Mouse (Mus musculus) intestine, embryonic 16.5 days (tissue): ENCODE results near the gene Fchsd2. TPM values are rescaled to one million over a fixed set of nuclear protein-coding genes. Genes with fewer than 3 reads are reported as not detected.
"Not testable (repeated sequence)": the region's sequence is repeated elsewhere in the genome, so short reads cannot be mapped to it uniquely, and the experiment has no call there.

Experiments used
- ATAC-seq: fragments of 200-750 bp; cut with Nextera tagmentation; 2 replicates; pipeline ENCODE4 v1.8.0; 2017; ENCODE audit warnings: moderate TSS enrichment, moderate library complexity
- H3K27ac ChIP-seq: fragments of 300-500 bp; sonication (generic); 2 replicates; pipeline ENCODE4 v1.5.1; 2014; ENCODE audit warnings: mild to moderate bottlenecking, low read length
- H3K27me3 ChIP-seq: fragments of 300-500 bp; sonication (generic); replicated peaks from 2 replicates; pipeline ENCODE4 v1.6.1; 2014; ENCODE audit warnings: low read length, control low read depth, mixed read lengths; ENCODE audit not compliant: control insufficient read depth, insufficient read depth
- H3K36me3 ChIP-seq: fragments of 300-500 bp; sonication (generic); 2 replicates; pipeline ENCODE4 v1.6.1; 2014; ENCODE audit warnings: low read length, control low read depth; ENCODE audit not compliant: control insufficient read depth, insufficient read depth
- H3K4me1 ChIP-seq: fragments of 300-500 bp; sonication (generic); 2 replicates; pipeline ENCODE4 v1.6.1; 2014; ENCODE audit warnings: low read length, control low read depth, mixed read lengths; ENCODE audit not compliant: control insufficient read depth, insufficient read depth
- H3K4me2 ChIP-seq: fragments of 300-500 bp; sonication (generic); 2 replicates; pipeline ENCODE4 v1.6.1; 2014; ENCODE audit warnings: low read depth, low read length, control low read depth
- H3K4me3 ChIP-seq: fragments of 300-500 bp; sonication (generic); 2 replicates; pipeline ENCODE4 v1.5.1; 2014; ENCODE audit warnings: mild to moderate bottlenecking, low read length
- H3K9ac ChIP-seq: fragments of 300-500 bp; sonication (generic); 2 replicates; pipeline ENCODE4 v1.6.1; 2014; ENCODE audit warnings: low read depth, low read length
- H3K9me3 ChIP-seq: fragments of 300-500 bp; sonication (generic); 2 replicates; pipeline ENCODE4 v1.6.1; 2016; ENCODE audit warnings: low read length, control low read depth; ENCODE audit not compliant: control insufficient read depth
- WGBS: fragments of 180-500 bp; shearing (Covaris S2); extraction: QIAGEN DNeasy Blood & Tissue Kit; methylation state at CpG from one replicate; pipeline ENCODE4 v1.1.7; 2014; 5-methylcytosine and 5-hydroxymethylcytosine counted together
- polyA plus RNA-seq: library from polyadenylated mRNA; unstranded; fragments of >200 nt; fragmentation: Nextera tagmentation; extraction: Ambion mirVana; gene quantifications from 2 replicates; pipeline ENCODE4 v1.2.1, GENCODE M21; 2015

The Fchsd2 gene
- polyA plus RNA-seq, 1 experiment from 2014 or later: 19.7 TPM

DNA sequence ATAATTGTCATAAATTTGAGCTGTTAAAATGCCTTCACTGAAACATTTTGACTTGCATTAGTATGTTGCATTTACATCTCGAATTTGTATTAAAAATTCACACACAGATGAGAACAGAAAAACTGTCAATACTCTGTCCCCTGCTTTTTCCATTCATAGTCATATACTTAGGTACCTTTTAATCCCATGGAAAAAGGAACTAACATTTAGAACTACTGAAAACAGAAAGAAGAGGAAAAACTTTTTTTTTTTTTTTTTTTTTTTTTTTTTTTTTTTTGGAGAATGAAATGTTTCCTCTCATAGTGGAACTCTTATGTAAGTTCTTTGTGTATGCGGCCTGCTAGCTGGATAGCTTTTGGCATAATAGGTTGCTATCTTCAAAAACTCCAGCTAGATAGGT lies 51.6 kb downstream of the Fchsd2 start:
- Histone ChIP-seq H3K9ac (no peak overlapping the region), H3K27ac (no peak overlapping the region), H3K4me1 (peaks cover 11% of the 10 kb centered on the region), H3K36me3 (0 out of 2 replicates have a peak, but pooled peaks cover 2% of the 10 kb centered on the region), H3K4me3 (no peak overlapping the region), H3K4me2 (no peak overlapping the region), H3K9me3 (no peaks in the 10 kb centered on the region), H3K27me3 (no peaks in the 10 kb centered on the region)
- ATAC-seq: no peak
- 77% methylated on average over 2 of the region's 2 CpGs for WGBS

DNA sequence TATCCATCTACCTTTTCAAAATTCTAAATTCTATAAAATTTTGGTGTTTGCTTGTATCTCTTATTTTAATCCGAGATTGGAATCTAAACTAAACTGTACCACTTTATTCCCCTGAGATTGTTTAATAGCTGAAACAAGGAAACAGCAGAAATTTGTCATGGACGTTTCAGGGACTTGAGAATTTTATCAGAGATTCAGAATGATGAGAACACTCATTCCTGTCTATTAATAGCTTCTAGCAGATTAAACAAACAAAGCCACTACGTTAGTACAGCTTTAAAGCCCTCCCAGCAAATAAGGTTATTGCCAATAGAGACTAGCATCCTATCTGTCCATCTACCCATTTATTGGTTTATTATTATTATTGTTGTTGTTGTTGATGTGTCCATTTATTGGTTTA lies 56.4 kb downstream of the Fchsd2 start:
- Histone ChIP-seq H3K9me3 (no peaks in the 10 kb centered on the region), H3K4me3 (no peak overlapping the region), H3K36me3 (no peaks in the 10 kb centered on the region), H3K27me3 (no peaks in the 10 kb centered on the region), H3K27ac (no peak overlapping the region), H3K4me1 (peaks cover 3% of the 10 kb centered on the region; the same call in 1 of the 2 replicates), H3K9ac (no peak overlapping the region), H3K4me2 (no peak overlapping the region)
- no peak for ATAC-seq
- WGBS: 53% methylated on average over 3 of the region's 3 CpGs

DNA sequence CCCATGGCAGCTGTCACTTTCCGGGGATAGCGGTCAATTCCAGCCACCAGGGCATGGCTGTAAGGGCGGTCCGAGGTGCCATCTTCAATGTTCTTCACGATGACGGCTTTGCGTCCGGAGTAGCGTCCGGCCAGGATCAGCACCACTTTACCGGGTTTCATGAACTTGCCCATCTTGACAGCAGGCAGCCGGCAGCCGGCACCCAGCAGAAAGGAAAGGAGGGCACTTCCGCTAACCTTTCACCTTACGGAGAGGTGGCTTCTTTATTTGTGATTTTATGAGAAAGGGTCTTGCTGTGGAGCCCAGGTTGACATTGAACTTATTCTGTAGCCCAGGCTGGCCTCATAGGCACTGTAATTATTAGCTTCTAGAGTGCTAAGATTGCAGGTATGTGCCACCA lies 62.2 kb downstream of the Fchsd2 start:
- not testable (repeated sequence) for H3K27ac ChIP-seq, H3K4me3 ChIP-seq, H3K4me2 ChIP-seq, H3K9me3 ChIP-seq, H3K9ac ChIP-seq, ATAC-seq, H3K36me3 ChIP-seq, H3K27me3 ChIP-seq, H3K4me1 ChIP-seq
- 98% methylated on average over 15 of the region's 15 CpGs for WGBS

DNA sequence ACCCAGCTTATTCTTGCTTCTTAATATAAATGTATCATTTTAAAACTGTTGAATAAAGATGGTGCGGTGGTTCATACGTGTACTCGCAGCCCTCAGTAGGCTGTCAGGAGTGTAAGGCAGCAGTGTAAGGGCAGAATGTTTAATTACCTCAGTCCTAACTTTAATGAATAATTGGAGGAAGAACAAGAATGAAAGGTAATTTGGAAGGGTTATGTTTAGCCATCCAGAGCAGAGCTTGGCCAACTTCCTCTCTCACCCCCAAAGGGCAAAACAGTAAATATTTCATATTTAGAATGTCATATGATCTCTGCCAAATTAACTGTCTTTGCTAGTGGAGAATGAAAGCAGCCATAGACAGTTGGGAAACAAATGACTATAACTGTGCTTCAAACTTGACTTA lies 62.6 kb downstream of the Fchsd2 start:
- no peak overlapping the region for H3K4me2 ChIP-seq
- H3K27ac ChIP-seq: no peak overlapping the region
- WGBS: 84% methylated on average over 3 of the region's 3 CpGs
- H3K9ac ChIP-seq: no peak overlapping the region
- no peaks in the 10 kb centered on the region for H3K27me3 ChIP-seq
- no peaks in the 10 kb centered on the region for H3K9me3 ChIP-seq
- no peak overlapping the region for H3K4me3 ChIP-seq
- no peaks in the 10 kb centered on the region for H3K36me3 ChIP-seq
- ATAC-seq: no peak
- H3K4me1 ChIP-seq: no peaks in the 10 kb centered on the region

DNA sequence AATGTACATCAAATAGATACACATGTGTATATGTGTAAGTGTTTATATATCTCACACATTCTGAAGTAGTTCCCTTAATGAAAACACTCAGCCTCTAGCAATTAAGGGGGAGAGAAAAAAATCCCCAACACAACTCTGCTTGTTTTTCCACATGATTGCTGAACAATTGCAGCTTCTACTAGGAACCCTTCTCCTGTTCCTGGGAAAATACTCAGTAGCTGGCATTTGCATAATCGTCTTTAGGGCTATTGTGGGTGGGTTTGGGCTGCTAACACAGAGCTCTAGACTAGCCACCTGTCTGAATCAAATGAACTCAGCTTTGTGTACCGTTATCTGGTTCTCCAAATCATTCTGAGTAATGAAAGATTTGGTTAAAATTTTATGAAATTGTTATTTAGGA lies 67.6 kb downstream of the Fchsd2 start:
- no peak overlapping the region for H3K9ac ChIP-seq
- no peak overlapping the region for H3K4me3 ChIP-seq
- no peaks in the 10 kb centered on the region for H3K4me1 ChIP-seq
- H3K4me2 ChIP-seq: no peak overlapping the region
- WGBS: 62% methylated on average over 2 of the region's 2 CpGs
- H3K9me3 ChIP-seq: no peaks in the 10 kb centered on the region
- no peaks in the 10 kb centered on the region for H3K27me3 ChIP-seq
- no peak for ATAC-seq
- no peak overlapping the region for H3K27ac ChIP-seq
- H3K36me3 ChIP-seq: no peaks in the 10 kb centered on the region

DNA sequence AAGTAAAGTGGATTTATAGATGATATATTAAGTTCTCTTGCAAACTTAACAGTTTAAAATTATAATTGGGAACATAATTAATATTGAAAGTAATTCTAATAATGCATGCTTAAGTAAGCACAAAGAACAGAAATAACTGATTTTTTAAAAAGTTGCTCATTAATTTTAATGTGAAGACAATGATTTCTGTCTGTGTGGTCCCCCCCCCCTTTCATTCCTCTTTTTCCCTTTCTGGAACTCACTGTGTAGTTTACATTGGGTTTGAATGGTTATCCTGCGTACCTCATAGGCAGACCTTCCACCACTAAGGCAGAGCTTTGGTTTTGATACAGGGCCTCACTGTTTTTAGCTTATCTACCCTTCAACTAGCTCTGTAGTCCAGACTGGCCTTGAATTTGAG lies 70.1 kb downstream of the Fchsd2 start:
- H3K36me3 ChIP-seq: no peaks in the 10 kb centered on the region
- H3K4me3 ChIP-seq: no peak overlapping the region
- no peak for ATAC-seq
- H3K9ac ChIP-seq: no peak overlapping the region
- H3K4me2 ChIP-seq: no peak overlapping the region
- WGBS: 86% methylated on average over 1 of the region's 1 CpGs
- H3K27ac ChIP-seq: no peak overlapping the region
- H3K4me1 ChIP-seq: peaks cover 2% of the 10 kb centered on the region; the same call in 1 of the 2 replicates
- H3K9me3 ChIP-seq: no peaks in the 10 kb centered on the region
- no peaks in the 10 kb centered on the region for H3K27me3 ChIP-seq

DNA sequence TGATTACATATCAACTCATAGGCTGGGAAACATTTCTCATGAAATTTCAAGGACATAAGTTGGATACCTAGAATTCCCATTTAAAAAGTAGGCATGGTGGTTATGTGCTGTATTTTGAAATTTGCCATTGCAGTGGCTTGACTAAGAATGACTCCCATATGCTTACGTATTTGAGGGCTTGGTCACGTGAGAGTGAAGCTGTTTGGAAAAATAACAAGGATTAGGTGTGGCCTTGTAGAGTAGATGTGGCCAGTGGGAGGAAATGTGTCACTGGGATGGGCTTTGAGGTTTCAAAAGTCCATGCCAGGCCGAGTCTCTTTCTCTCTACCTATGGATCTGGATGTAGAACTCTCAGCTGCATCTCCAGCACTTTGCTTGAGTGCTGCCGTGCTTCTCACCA lies 71.2 kb downstream of the Fchsd2 start:
- no peak for ATAC-seq
- H3K4me1 ChIP-seq: peaks cover 2% of the 10 kb centered on the region; the same call in 1 of the 2 replicates
- H3K4me3 ChIP-seq: no peak overlapping the region
- H3K4me2 ChIP-seq: no peak overlapping the region
- no peak overlapping the region for H3K27ac ChIP-seq
- H3K9me3 ChIP-seq: no peaks in the 10 kb centered on the region
- H3K9ac ChIP-seq: no peak overlapping the region
- 77% methylated on average over 4 of the region's 4 CpGs for WGBS
- no peaks in the 10 kb centered on the region for H3K36me3 ChIP-seq
- H3K27me3 ChIP-seq: no peaks in the 10 kb centered on the region

DNA sequence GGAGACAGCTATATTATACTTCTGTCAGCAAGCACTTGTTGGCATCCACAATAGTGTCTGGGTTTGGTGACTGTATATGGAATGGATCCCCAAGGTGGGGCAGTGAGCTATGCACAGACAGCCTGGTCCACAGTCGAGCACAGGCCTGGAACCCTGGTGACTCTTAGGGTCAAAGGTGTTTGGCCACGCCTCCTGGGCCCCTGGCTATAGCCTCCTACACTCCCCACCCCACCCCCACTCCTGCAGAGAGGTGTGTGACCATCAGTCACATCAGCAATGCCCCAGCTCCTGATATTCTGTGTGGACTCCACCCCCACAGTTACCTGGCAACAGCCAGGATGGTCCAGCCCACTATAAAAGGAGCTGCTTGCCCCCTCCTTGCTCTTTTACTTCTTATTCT lies 73.9 kb downstream of the Fchsd2 start:
- no peaks in the 10 kb centered on the region for H3K36me3 ChIP-seq
- 40% methylated on average over 2 of the region's 2 CpGs for WGBS
- no peaks in the 10 kb centered on the region for H3K9me3 ChIP-seq
- no peak overlapping the region for H3K9ac ChIP-seq
- no peak overlapping the region for H3K4me2 ChIP-seq
- H3K27ac ChIP-seq: no peak overlapping the region
- ATAC-seq: peak; percentile 56; the same call in 1 of the 2 replicates
- H3K4me3 ChIP-seq: no peak overlapping the region
- no peaks in the 10 kb centered on the region for H3K27me3 ChIP-seq
- peaks cover 2% of the 10 kb centered on the region; the same call in 1 of the 2 replicates for H3K4me1 ChIP-seq

DNA sequence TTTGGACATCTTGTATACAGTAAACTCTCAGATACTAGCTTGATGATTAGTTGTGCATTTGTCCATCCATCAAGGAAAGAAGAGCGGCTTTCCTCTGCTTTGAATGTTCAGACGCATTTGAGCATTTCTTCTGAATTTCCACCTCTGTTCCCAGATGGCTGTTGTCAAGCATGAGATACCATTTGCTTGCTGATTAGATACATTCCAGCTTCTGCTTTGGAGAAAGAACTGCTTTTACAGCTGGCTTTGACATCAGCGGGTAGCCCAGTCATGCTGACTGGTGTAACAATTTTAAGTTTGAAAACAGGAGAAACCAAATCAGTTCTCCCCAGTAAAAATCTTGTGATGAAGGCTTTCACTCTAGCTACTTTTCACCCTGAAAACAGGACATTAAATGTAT lies 77.8 kb downstream of the Fchsd2 start:
- Histone ChIP-seq H3K27me3 (no peaks in the 10 kb centered on the region), H3K36me3 (no peaks in the 10 kb centered on the region), H3K9ac (no peak overlapping the region), H3K4me3 (no peak overlapping the region), H3K4me2 (no peak overlapping the region), H3K27ac (no peak overlapping the region; the same call in 1 of the 2 replicates), H3K4me1 (peaks cover 2% of the 10 kb centered on the region; the same call in 1 of the 2 replicates), H3K9me3 (no peaks in the 10 kb centered on the region)
- WGBS: 40% methylated on average over 3 of the region's 3 CpGs
- no peak for ATAC-seq

DNA sequence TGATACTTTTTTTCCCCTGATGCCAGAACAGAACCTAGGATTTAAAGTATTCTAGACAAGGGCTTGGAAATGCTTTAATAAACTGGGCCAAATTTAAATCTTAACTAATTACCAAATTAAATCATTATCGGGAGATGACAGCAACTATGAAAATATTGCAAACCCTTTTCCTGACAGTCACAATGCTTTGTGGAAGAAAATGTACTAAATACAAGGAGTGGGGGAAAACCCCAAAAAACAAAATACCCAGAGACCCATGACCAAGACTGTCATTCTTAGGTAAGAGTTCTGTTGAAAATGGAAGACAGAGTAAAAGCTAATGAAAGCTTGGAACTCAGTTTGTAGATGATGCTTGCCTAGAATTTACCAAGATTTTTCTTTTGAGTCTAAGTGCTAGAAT lies 78.3 kb downstream of the Fchsd2 start:
- Histone ChIP-seq H3K4me1 (peaks cover 2% of the 10 kb centered on the region; the same call in 1 of the 2 replicates), H3K4me3 (no peak overlapping the region), H3K27me3 (no peaks in the 10 kb centered on the region), H3K27ac (no peak overlapping the region), H3K36me3 (no peaks in the 10 kb centered on the region), H3K9ac (no peak overlapping the region), H3K4me2 (no peak overlapping the region), H3K9me3 (no peaks in the 10 kb centered on the region)
- WGBS: 97% methylated on average over 1 of the region's 1 CpGs
- no peak for ATAC-seq
